Mouse (Mus musculus) neural tube, embryonic 14.5 days (tissue): Measurements from ENCODE around the gene Fubp3. TPM values are rescaled to one million over a fixed set of nuclear protein-coding genes. Genes with fewer than 3 reads are reported as not detected.

Experiments used
- ATAC-seq: fragments of 200-750 bp; cut with Nextera tagmentation; 2 replicates; pipeline ENCODE4 v1.8.0; 2017; ENCODE audit warnings: low read depth, mild to moderate bottlenecking, moderate TSS enrichment, moderate library complexity
- H3K27ac ChIP-seq: fragments of 300-500 bp; sonication (generic); 2 replicates; pipeline ENCODE4 v1.5.1; 2014; ENCODE audit warnings: low read depth, mild to moderate bottlenecking, control low read depth, low read length, moderate library complexity, mixed read lengths
- H3K27me3 ChIP-seq: fragments of 300-500 bp; sonication (generic); 2 replicates; pipeline ENCODE4 v1.6.1; 2014; ENCODE audit warnings: low read length; ENCODE audit not compliant: control insufficient read depth, insufficient read depth
- H3K36me3 ChIP-seq: fragments of 300-500 bp; sonication (generic); 2 replicates; pipeline ENCODE4 v1.6.1; 2014; ENCODE audit warnings: low read length, mixed read lengths; ENCODE audit not compliant: control insufficient read depth, insufficient read depth
- H3K4me1 ChIP-seq: fragments of 300-500 bp; sonication (generic); 2 replicates; pipeline ENCODE4 v1.6.1; 2014; ENCODE audit warnings: low read length; ENCODE audit not compliant: control insufficient read depth, insufficient read depth
- H3K4me2 ChIP-seq: fragments of 300-500 bp; sonication (generic); 2 replicates; pipeline ENCODE4 v1.6.1; 2014; ENCODE audit warnings: mild to moderate bottlenecking, low read depth, low read length, control low read depth
- H3K4me3 ChIP-seq: fragments of 300-500 bp; sonication (generic); 2 replicates; pipeline ENCODE4 v1.5.1; 2014; ENCODE audit warnings: low read depth, low read length, control low read depth, mixed read lengths
- H3K9ac ChIP-seq: fragments of 300-500 bp; sonication (generic); replicated peaks from 2 replicates; pipeline ENCODE4 v1.6.1; 2014; ENCODE audit warnings: low read depth, mild to moderate bottlenecking, control low read depth, low read length, mixed read lengths
- H3K9me3 ChIP-seq: fragments of 300-500 bp; sonication (generic); 2 replicates; pipeline ENCODE4 v1.6.1; 2016; ENCODE audit warnings: low read length; ENCODE audit not compliant: control insufficient read depth
- WGBS: fragments of 180-500 bp; shearing (Covaris S2); extraction: QIAGEN DNeasy Blood & Tissue Kit; methylation state at CpG from one replicate; pipeline ENCODE4 v1.1.7; 2014; 5-methylcytosine and 5-hydroxymethylcytosine counted together
- polyA plus RNA-seq: library from polyadenylated mRNA; unstranded; fragments of >200 nt; fragmentation: Nextera tagmentation; extraction: Ambion mirVana; gene quantifications from 2 replicates; pipeline ENCODE4 v1.2.1, GENCODE M21; 2014

The Fubp3 gene
- polyA plus RNA-seq, result 47.8 and 56.6 TPM in 2 replicates

DNA sequence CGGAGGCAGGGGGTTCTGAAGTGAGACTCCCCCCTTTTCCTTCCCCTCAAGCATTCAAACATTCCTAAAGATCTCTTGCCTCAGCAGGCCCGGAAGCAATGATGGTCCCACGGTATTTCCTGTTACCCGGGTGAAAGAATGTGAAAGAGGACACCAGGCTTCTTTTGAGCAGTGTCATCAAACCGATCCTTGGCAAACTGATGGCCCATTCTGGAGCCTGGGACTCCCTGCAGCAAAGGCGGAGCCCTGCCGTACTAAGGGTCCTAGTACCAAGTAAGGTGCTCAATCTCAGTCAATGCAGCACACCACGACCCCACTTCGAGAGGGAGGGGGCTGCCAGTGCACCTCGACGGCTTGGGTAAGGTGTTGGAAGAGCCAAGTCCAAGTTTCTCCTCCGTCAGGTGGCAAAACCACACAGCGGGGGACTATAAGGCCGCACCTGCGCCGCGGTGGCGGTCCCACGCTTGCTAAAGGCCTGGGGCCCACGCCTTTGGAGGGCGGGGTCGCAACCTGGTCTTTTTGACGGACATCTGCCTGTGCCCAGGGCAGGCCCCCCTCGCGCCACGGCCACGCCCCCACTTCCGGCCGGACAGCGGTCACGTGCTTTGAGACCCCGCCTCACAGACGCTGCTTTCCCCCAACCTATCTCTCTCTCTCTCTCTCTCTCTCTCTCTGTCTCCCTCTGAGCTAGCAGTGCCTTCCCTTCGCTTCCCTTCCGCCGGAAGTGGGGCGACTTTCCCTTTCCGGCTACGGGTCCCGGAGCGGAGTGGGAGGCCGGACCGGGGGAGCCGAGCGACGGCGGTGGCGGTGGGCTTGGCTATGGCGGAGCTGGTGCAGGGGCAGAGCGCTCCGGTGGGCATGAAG, at the start of gene Fubp3:
TSS of gene Fubp3 (plus strand) at position 601 of the 864 bp plus-strand sequence.
- Histone ChIP-seq H3K4me1 (peaks cover 19% of the 10 kb centered on the region), H3K9me3 (no peaks in the 10 kb centered on the region), H3K36me3 (no peaks in the 10 kb centered on the region), H3K4me3 (peak within 1 kb of the TSS; percentile 87), H3K27me3 (no peaks in the 10 kb centered on the region), H3K27ac (peak within 1 kb of the TSS; percentile 87), H3K9ac (peak within 1 kb of the TSS; percentile 98), H3K4me2 (peak within 1 kb of the TSS; percentile 93)
- WGBS, result under 1% methylated on average over 44 of the region's 51 CpGs
- peak; percentile 97 for ATAC-seq

DNA sequence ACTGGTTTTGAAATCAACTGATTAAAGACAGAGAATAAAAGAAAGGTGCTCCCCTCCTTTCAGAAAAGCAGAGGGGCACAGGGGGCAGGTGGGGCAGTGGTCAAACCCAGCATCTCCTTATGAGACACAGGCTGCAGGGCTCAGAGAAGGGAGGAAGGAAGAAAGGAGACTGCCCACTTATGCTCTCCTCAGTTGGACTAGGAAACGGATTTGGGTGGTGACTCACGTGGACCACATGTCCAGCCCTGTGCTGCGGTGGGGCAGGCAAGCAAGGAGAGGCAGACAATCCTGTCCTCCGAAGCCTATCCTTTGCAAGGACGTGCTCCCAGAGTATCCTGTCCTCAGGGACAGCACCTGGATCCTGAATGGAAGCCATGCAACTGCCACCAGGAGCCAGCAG, 47.8 kb upstream of the Fubp3 start:
- no peak overlapping the region for H3K4me3 ChIP-seq
- no peaks in the 10 kb centered on the region for H3K9me3 ChIP-seq
- no peak overlapping the region for H3K9ac ChIP-seq
- ATAC-seq, result no peak
- H3K27me3 ChIP-seq, result 0 out of 2 replicates have a peak, but pooled peaks cover 6% of the 10 kb centered on the region
- H3K4me2 ChIP-seq, result no peak overlapping the region
- WGBS, result 83% methylated on average over 5 of the region's 5 CpGs
- H3K36me3 ChIP-seq, result no peaks in the 10 kb centered on the region
- H3K27ac ChIP-seq, result no peak overlapping the region
- H3K4me1 ChIP-seq, result no peaks in the 10 kb centered on the region

DNA sequence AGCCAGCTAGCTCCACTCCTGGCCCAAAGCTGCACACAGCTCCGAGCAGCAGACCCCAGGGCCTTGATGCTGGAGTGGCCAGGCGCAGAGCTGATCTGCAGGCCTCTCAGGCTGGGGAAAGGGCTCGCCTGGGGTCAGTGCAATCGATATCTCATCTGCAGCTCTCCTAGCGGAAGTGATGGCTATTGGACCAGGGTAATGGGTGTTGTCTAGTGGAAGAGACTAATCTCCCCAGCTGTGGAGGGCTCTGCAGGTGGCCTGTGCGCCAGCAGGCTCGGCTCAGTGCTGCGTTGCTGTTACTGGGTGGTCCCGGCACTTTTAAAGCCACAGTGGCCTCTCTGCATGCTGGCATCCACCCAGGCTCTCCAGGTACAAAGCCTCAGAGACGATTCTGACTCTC, 46.7 kb upstream of the Fubp3 start:
- no peaks in the 10 kb centered on the region for H3K36me3 ChIP-seq
- WGBS, result 24% methylated on average over 10 of the region's 10 CpGs

DNA sequence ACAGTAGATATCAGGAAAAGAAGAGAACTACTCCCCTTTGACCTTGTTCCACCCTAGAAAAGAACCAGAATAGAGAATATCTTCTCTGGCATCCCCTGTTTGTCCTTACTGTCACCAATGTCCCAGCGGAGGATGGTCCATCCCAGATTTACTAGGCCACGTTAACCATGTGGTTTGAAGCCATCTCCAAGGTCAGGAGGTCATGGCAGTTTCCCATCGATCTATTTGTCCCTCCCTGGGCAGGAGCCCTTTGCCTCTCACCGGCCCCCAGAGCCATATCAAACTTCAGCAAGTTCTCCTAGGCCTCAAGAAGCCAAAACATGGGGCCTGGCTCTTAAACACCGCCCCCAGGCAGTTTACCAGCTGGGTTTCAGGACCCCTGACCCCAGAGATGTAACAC, 42.2 kb upstream of the Fubp3 start:
- Histone ChIP-seq H3K4me2 (no peak overlapping the region), H3K27ac (no peak overlapping the region), H3K9ac (no peak overlapping the region), H3K4me3 (no peak overlapping the region), H3K4me1 (no peaks in the 10 kb centered on the region), H3K9me3 (no peaks in the 10 kb centered on the region), H3K27me3 (0 out of 2 replicates have a peak, but pooled peaks cover 6% of the 10 kb centered on the region), H3K36me3 (no peaks in the 10 kb centered on the region)
- 59% methylated on average over 5 of the region's 5 CpGs for WGBS
- ATAC-seq, result no peak

More for the DNA sequence above, 46.7 kb upstream of the Fubp3 start:
- Histone ChIP-seq H3K4me3 (no peak overlapping the region), H3K9ac (no peak overlapping the region), H3K4me2 (no peak overlapping the region), H3K27ac (no peak overlapping the region), H3K27me3 (0 out of 2 replicates have a peak, but pooled peaks cover 6% of the 10 kb centered on the region), H3K4me1 (no peaks in the 10 kb centered on the region), H3K9me3 (no peaks in the 10 kb centered on the region)
- no peak for ATAC-seq

DNA sequence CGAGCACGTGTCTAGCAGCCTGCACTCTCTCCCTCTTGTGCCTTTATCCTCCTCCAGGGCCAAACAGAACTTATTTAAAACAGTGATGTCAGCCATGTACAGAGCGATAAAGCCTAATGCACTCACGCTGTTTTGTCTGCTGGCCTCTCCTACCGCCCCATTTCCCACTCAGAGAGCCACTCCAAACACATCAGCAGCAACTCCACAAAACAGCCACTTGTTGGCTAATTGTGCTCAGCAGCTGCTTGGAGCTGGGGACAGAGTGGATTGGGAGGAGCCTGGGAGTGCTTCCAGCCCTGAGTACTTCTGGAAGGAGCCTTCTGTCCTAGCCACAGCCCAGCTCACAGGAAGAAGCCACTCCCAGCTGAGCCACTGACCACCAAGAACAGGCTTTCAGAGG, 35.4 kb upstream of the Fubp3 start:
- Histone ChIP-seq H3K4me2 (no peak overlapping the region), H3K9ac (no peak overlapping the region), H3K27ac (no peak overlapping the region), H3K27me3 (no peaks in the 10 kb centered on the region), H3K9me3 (no peaks in the 10 kb centered on the region), H3K4me1 (no peaks in the 10 kb centered on the region), H3K36me3 (no peaks in the 10 kb centered on the region), H3K4me3 (no peak overlapping the region)
- ATAC-seq, result no peak
- 65% methylated on average over 5 of the region's 5 CpGs for WGBS

DNA sequence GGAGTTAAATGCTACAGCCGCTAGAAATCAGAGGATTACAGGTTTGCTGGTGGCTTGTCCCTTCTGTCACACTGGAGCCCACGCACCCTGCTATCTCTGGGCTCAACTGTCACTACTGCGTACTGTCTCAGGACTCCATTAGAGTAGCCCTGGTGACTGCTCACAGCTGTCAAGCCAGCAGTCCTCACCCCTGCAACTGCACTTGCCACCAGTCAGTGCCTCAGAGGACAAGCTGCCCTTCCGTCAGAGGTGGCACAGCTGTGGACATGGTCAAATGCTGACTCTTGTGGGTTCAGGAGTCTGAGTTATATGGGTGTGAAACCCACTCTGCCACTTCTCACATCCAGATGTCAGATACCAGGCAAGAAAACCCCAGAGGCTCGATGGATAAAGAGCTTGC, 33.7 kb upstream of the Fubp3 start:
- no peaks in the 10 kb centered on the region for H3K4me1 ChIP-seq
- 77% methylated on average over 5 of the region's 5 CpGs for WGBS
- H3K36me3 ChIP-seq, result no peaks in the 10 kb centered on the region
- H3K9ac ChIP-seq, result no peak overlapping the region
- no peak for ATAC-seq
- no peaks in the 10 kb centered on the region for H3K27me3 ChIP-seq
- no peak overlapping the region for H3K4me2 ChIP-seq
- no peaks in the 10 kb centered on the region for H3K9me3 ChIP-seq
- no peak overlapping the region for H3K4me3 ChIP-seq
- H3K27ac ChIP-seq, result no peak overlapping the region

DNA sequence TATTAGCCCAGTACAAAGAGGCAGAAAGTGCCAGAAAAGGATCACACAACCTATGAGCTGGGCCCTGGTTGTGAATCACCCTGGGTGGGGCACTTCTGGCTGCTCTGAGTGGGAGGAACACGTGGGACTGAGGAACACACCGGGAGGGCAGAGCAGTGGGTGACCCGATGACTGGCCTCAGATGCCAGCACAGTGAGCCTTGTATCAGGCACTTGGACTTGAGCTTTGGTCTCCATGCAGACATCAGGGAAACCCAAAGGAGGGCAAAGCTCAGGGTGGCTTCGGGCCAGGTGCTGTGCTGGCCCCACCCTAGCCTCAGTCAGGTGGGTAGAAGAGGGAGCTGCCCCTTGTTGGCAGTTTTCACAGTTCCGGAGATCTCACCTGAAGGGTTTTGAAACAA, 30.9 kb upstream of the Fubp3 start:
- H3K27me3 ChIP-seq, result no peaks in the 10 kb centered on the region
- no peak for ATAC-seq
- no peak overlapping the region for H3K27ac ChIP-seq
- H3K9ac ChIP-seq, result no peak overlapping the region
- no peaks in the 10 kb centered on the region for H3K36me3 ChIP-seq
- no peak overlapping the region for H3K4me2 ChIP-seq
- H3K9me3 ChIP-seq, result no peaks in the 10 kb centered on the region
- no peaks in the 10 kb centered on the region for H3K4me1 ChIP-seq
- no peak overlapping the region for H3K4me3 ChIP-seq
- 93% methylated on average over 5 of the region's 5 CpGs for WGBS

DNA sequence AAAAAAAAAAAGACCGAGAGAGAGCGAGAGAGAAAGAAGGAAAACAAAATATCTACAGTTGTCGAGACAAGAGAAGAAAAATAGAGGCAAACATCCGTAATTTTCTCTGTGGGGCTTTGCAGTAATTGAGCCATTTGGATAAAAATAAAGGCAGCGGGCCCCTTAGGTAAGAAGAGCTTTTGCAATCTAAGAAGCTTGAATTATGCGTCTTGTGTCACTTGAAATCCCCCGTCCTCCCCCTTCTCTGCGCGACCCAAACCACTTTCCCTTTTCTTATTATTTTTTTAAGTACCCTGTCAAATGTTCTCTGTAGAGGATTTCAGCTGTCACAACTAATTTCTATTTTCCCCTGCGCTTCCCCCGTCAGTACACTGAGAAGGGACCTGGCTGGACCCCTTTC, 24.7 kb upstream of the Fubp3 start:
- 63% methylated on average over 11 of the region's 11 CpGs for WGBS
- no peak overlapping the region for H3K4me2 ChIP-seq
- H3K4me3 ChIP-seq, result no peak overlapping the region
- H3K4me1 ChIP-seq, result no peaks in the 10 kb centered on the region
- ATAC-seq, result no peak
- H3K9me3 ChIP-seq, result no peaks in the 10 kb centered on the region
- no peak overlapping the region for H3K27ac ChIP-seq
- H3K36me3 ChIP-seq, result no peaks in the 10 kb centered on the region
- H3K27me3 ChIP-seq, result no peaks in the 10 kb centered on the region
- no peak overlapping the region for H3K9ac ChIP-seq

DNA sequence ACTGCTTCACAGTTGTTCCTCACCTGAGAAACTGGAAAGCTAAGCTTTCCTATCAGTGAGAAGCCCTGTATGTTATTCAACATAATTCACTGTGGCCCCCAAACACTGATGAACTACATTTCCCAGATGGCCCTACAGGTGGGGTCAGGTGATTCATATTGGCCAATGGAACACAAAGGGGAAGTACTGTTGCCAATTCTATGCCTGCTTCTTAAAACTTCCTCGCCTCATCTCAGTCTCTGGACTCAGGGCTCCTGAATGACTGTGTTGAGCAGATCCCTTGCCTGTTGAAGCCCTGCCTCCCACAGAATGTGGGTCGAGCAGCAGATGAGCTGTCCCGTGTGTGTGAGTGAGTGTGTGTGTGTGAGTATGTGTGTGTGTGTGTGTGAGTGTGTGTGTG, 21.9 kb upstream of the Fubp3 start:
- no peak overlapping the region for H3K9ac ChIP-seq
- no peak overlapping the region for H3K4me3 ChIP-seq
- H3K4me1 ChIP-seq, result no peaks in the 10 kb centered on the region
- no peak overlapping the region for H3K4me2 ChIP-seq
- 86% methylated on average over 3 of the region's 3 CpGs for WGBS
- H3K27me3 ChIP-seq, result no peaks in the 10 kb centered on the region
- H3K27ac ChIP-seq, result no peak overlapping the region
- no peaks in the 10 kb centered on the region for H3K36me3 ChIP-seq
- no peaks in the 10 kb centered on the region for H3K9me3 ChIP-seq
- ATAC-seq, result no peak
